Comparison of ENCODE assay signal across 11 mouse cellular contexts in the genomic region with DNA sequence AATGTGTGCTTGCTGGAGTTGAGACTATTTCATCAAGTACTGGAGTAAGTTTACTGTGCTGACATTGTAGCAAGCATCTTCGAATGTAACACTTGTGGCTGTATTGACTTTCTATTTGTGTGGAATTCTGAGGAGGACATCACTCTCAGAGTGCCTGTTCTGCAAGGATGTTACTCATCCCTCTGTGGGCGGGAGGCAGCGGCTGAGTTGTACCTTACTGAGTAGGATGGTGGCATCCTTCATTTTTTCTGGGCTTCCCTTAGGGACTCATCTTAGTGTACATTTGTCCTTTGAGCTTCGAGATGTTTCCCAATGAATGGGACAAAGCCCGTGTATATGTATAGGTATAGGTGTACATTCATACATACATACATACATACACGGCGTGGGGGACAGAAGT. TPM values are rescaled to one million over a fixed set of nuclear protein-coding genes. Genes with fewer than 3 reads are reported as not detected.
"Had no signal": no experiment of that assay in that cellular context is flagged by ENCODE, and none has a peak within 500 bp of the region (broad histone marks: within the 10 kb centered on the region; RNA-seq: fewer than 3 reads in every experiment).

No protein-coding gene starts in this region.

- H3K27ac ChIP-seq: intestine, embryonic 15.5 days; kidney, embryonic 15.5 days; limb, embryonic 13.5 days; liver, embryonic 14.5 days; midbrain, embryonic 13.5 days had no signal

- DNase-seq: kidney, adult 2 months; kidney, postnatal 14 days; lung, adult 18-20 months; thymus, postnatal 4 days had no signal

- H3K9ac ChIP-seq: liver, embryonic 14.5 days; midbrain, embryonic 13.5 days had no signal

- H3K4me3 ChIP-seq: intestine, embryonic 15.5 days had no signal

- H3K36me3 ChIP-seq: intestine, embryonic 15.5 days; kidney, embryonic 15.5 days; limb, embryonic 13.5 days; midbrain, embryonic 13.5 days had no signal

RNA-seq across cellular contexts. Expression of a gene that starts 1.1 kb away (rescaled TPM):
- total RNA-seq: liver, adult 2 months; megakaryocyte-erythroid progenitor cell, adult 5-6 weeks had no signal
- polyA plus RNA-seq: liver, adult 2 months had no signal
